Comparison of ENCODE assay signal across 9 mouse cellular contexts in genomic region chr9:66796739-66797138, GRCm38 (mm10). TPM values are rescaled to one million over a fixed set of nuclear protein-coding genes. Genes with fewer than 3 reads are reported as not detected.
DNase-seq lines count a peak whose midpoint lies in the region; ATAC-seq and TF ChIP-seq lines count a peak whose summit lies in the region.
"Had no signal": no experiment of that assay in that cellular context is flagged by ENCODE, and none has a peak within 500 bp of the region (broad histone marks: within the 10 kb centered on the region; RNA-seq: fewer than 3 reads in every experiment).

Gene Gm10647, plus strand, starts transcription at chr9:66797039.

- peak within 1 kb of the TSS; percentile 86 for H3K4me2 ChIP-seq in limb, embryonic 13.5 days (replicated peaks)

- no peak for TF ChIP-seq CTCF in small intestine, adult 2 months (IDR thresholded peaks at IDR 0.05; ENCODE audit: extremely low read depth, insufficient read length, insufficient replicate concordance, low read depth, low read length)

- peak; percentile 20 for DNase-seq in cerebellum, adult 9-11 months
- DNase-seq in cerebellum, postnatal 10 days, result no peak
- no peak for DNase-seq in thymus, adult 18-20 months
- DNase-seq in gastrocnemius, postnatal 14 days, result no peak
- DNase-seq: kidney, adult 8-10 months had no signal

- H3K9me3 ChIP-seq in megakaryocyte, embryonic 14.5 days, result no peaks in the 10 kb centered on the region
- H3K9me3 ChIP-seq in limb, embryonic 13.5 days, result no peaks in the 10 kb centered on the region

- 63% methylated on average over 5 of the region's 5 CpGs for WGBS in limb, embryonic 13.5 days
- WGBS in small intestine, adult 2 months, result 79% methylated on average over 5 of the region's 5 CpGs

- H3K27ac ChIP-seq in limb, embryonic 13.5 days, result peak within 1 kb of the TSS; percentile 34; the same call in 1 of the 2 replicates
- no peak within 1 kb of the TSS for H3K27ac ChIP-seq in small intestine, adult 2 months (ENCODE audit: insufficient read depth, low read depth, low read length)

- peak within 1 kb of the TSS; percentile 97 for H3K4me3 ChIP-seq in megakaryocyte, embryonic 14.5 days (replicated peaks)
- peak within 1 kb of the TSS; percentile 69 for H3K4me3 ChIP-seq in limb, embryonic 13.5 days
- peak within 1 kb of the TSS; percentile 74 for H3K4me3 ChIP-seq in small intestine, adult 2 months (ENCODE audit: low read depth, low read length)

- H3K4me1 ChIP-seq in megakaryocyte, embryonic 14.5 days, result peaks cover 32% of the 10 kb centered on the region
- peaks cover 14% of the 10 kb centered on the region for H3K4me1 ChIP-seq in limb, embryonic 13.5 days
- H3K4me1 ChIP-seq in small intestine, adult 2 months (ENCODE audit: control insufficient read depth, insufficient read depth, insufficient read length, low read length), result no peaks in the 10 kb centered on the region

- H3K9ac ChIP-seq in limb, embryonic 13.5 days, result peak within 1 kb of the TSS; percentile 80

- H3K27me3 ChIP-seq in megakaryocyte, embryonic 14.5 days (replicated peaks), result no peaks in the 10 kb centered on the region
- 0 out of 2 replicates have a peak, but pooled peaks cover 3% of the 10 kb centered on the region for H3K27me3 ChIP-seq in limb, embryonic 13.5 days
- H3K27me3 ChIP-seq in small intestine, adult 2 months (ENCODE audit: control insufficient read depth, insufficient read depth, low read length), result no peaks in the 10 kb centered on the region

- no peak for TF ChIP-seq POLR2A in small intestine, adult 2 months (IDR thresholded peaks at IDR 0.05; ENCODE audit: low read depth, low read length)

- ATAC-seq in megakaryocyte, adult 5-6 weeks (ENCODE audit: poor library complexity, severe bottlenecking), result no peak
- no peak for ATAC-seq in limb, embryonic 13.5 days (ENCODE audit: low FRiP score, low read depth)

- intact Hi-C loops in gastrocnemius, postnatal 14 days (cut with DNase I; ENCODE audit: low total_unique reads), result no loop called here

- no peaks in the 10 kb centered on the region for H3K36me3 ChIP-seq in megakaryocyte, embryonic 14.5 days (replicated peaks; ENCODE audit: low read length)
- no peaks in the 10 kb centered on the region for H3K36me3 ChIP-seq in limb, embryonic 13.5 days
- no peaks in the 10 kb centered on the region for H3K36me3 ChIP-seq in small intestine, adult 2 months (ENCODE audit: control insufficient read depth, insufficient read depth, low read length)

RNA-seq across cellular contexts. Expression of gene Gm10647, which starts in this region (rescaled TPM):
- not detected in 2 replicates for polyA plus RNA-seq in megakaryocyte, embryonic 14.5 days (2012; ENCODE audit: insufficient read depth, low replicate concordance)
- 0.22 TPM in 1 of 2 replicates, not detected in the other for total RNA-seq in megakaryocyte, adult 5-6 weeks (2015)
- total RNA-seq in megakaryocyte, adult 5-6 weeks (2017), result 0.48 TPM in 1 of 2 replicates, not detected in the other
- 0.98 and 1.1 TPM in 2 replicates for polyA plus RNA-seq in limb, embryonic 13.5 days (2015; fragmentation: Nextera tagmentation; extraction: Ambion mirVana)
- polyA plus RNA-seq in small intestine, adult 2 months (2012; rRNA removed), result 0.06 TPM in 1 of 2 replicates, not detected in the other
- under 1 TPM in 1 of 2 experiments, not detected in 1; 0.21 TPM for total RNA-seq in gastrocnemius, postnatal 14 days (2021)
